Mouse (Mus musculus): ENCODE measurements at regions not wholly inside any gene's neighbourhood (a gene's known extent, or its start where the extent isn't known, plus 50 kb on each side); places are given as distances from the start of the nearest gene placed in this dataset.

GRCm38 (mm10) chr19:49019426-49019825 is 813.6 kb downstream of the Sorcs3 start:
- no peaks in the 10 kb centered on the region for H3K27me3 ChIP-seq (ENCODE audit: insufficient read depth, low read length)
- no peak overlapping the region for H3K9ac ChIP-seq (ENCODE audit: low read depth, low read length)
- H3K4me1 ChIP-seq (replicated peaks; ENCODE audit: insufficient read depth, low read length): no peaks in the 10 kb centered on the region
- 72% methylated on average over 4 of the region's 4 CpGs for WGBS
- no peaks in the 10 kb centered on the region for H3K36me3 ChIP-seq (ENCODE audit: insufficient read depth, low read length)
- 0 out of 2 replicates have a peak, but pooled peaks cover 4% of the 10 kb centered on the region for H3K9me3 ChIP-seq (replicated peaks; ENCODE audit: low read length)
- peak; percentile 39; the same call in 1 of the 2 replicates for TF ChIP-seq CTCF (IDR thresholded peaks at IDR 0.05; ENCODE audit: low read depth)
- no peak overlapping the region for H3K27ac ChIP-seq
- ATAC-seq (replicated peaks; ENCODE audit: low FRiP score, low read depth) (no peak), DNase-seq (ENCODE audit: low spot score) (peak; percentile 10)
- H3K4me3 ChIP-seq (replicated peaks; ENCODE audit: low read depth, low read length): no peak overlapping the region
- no peak overlapping the region for H3K4me2 ChIP-seq (ENCODE audit: low read length)
